ENCODE assay signal across 8 mouse cellular contexts in genomic region chr7:29317558-29317957, GRCm38 (mm10). TPM values are rescaled to one million over a fixed set of nuclear protein-coding genes. Genes with fewer than 3 reads are reported as not detected.
A peak's percentile ranks its signal among the peaks of the same experiment; 100 is the strongest.
DNase-seq lines count a peak whose midpoint lies in the region; ATAC-seq and TF ChIP-seq lines count a peak whose summit lies in the region.

No protein-coding gene starts in this region.

- H3K27ac ChIP-seq in hindbrain, postnatal 0 days = peak overlapping the region; percentile 86

- peak; percentile 65 to 66 for DNase-seq in cerebellum, postnatal 10 days
- peak; percentile 91 for DNase-seq in hindbrain, postnatal 0 days (ENCODE audit: low spot score)
- peak; percentile 87 for DNase-seq in neural tube, embryonic 10.5 days (ENCODE audit: extremely low spot score, low spot score)
- no peak for DNase-seq in urinary bladder, adult 2 months (ENCODE audit: low spot score)

- peaks cover 37% of the 10 kb centered on the region for H3K27me3 ChIP-seq in megakaryocyte, embryonic 14.5 days (replicated peaks)
- no peaks in the 10 kb centered on the region for H3K27me3 ChIP-seq in hindbrain, postnatal 0 days (ENCODE audit: insufficient read depth, low read length)

- no peak for ATAC-seq in cerebellum, adult (ENCODE audit: insufficient number of reproducible peaks, low FRiP score, low TSS enrichment)
- no peak for ATAC-seq in megakaryocyte, adult 5-6 weeks (ENCODE audit: poor library complexity, severe bottlenecking)
- peak; percentile 61 for ATAC-seq in hindbrain, postnatal 0 days
- no peak for ATAC-seq in inflammation-experienced regulatory T-cells, adult 6 months

- peaks cover 8% of the 10 kb centered on the region for H3K36me3 ChIP-seq in megakaryocyte, embryonic 14.5 days (replicated peaks; ENCODE audit: low read length)
- H3K36me3 ChIP-seq in hindbrain, postnatal 0 days (ENCODE audit: insufficient read depth, low read length) = no peaks in the 10 kb centered on the region

- peak overlapping the region; percentile 17; the same call in 1 of the 2 replicates for H3K9ac ChIP-seq in hindbrain, postnatal 0 days (replicated peaks; ENCODE audit: low read length)

- no peaks in the 10 kb centered on the region for H3K9me3 ChIP-seq in megakaryocyte, embryonic 14.5 days
- H3K9me3 ChIP-seq in hindbrain, postnatal 0 days (ENCODE audit: low read length) = no peaks in the 10 kb centered on the region

- TF ChIP-seq CTCF in hindbrain, postnatal 0 days (IDR thresholded peaks at IDR 0.05; ENCODE audit: low read depth) = no peak

- 0 out of 2 replicates have a peak overlapping the region, but pooled peaks have one; percentile 10 for H3K4me2 ChIP-seq in hindbrain, postnatal 0 days (ENCODE audit: low read depth, low read length)

- peak overlapping the region; percentile 44 for H3K4me3 ChIP-seq in megakaryocyte, embryonic 14.5 days (replicated peaks)
- H3K4me3 ChIP-seq in hindbrain, postnatal 0 days (ENCODE audit: low read length) = no peak overlapping the region

- 0% methylated on average over 2 of the region's 2 CpGs for WGBS in hindbrain, postnatal 0 days

- H3K4me1 ChIP-seq in megakaryocyte, embryonic 14.5 days = peaks cover 71% of the 10 kb centered on the region
- peaks cover 54% of the 10 kb centered on the region for H3K4me1 ChIP-seq in hindbrain, postnatal 0 days (ENCODE audit: insufficient read depth, low read length)

RNA-seq across cellular contexts. Expression of gene Dpf1, which starts 13.8 kb away (rescaled TPM):
- polyA plus RNA-seq in megakaryocyte, embryonic 14.5 days (2012; ENCODE audit: insufficient read depth, low replicate concordance) = 1.2 TPM in 1 of 2 replicates, not detected in the other
- total RNA-seq in megakaryocyte, adult 5-6 weeks (2015) = not detected in 2 replicates
- not detected in 2 replicates for total RNA-seq in megakaryocyte, adult 5-6 weeks (2017)
- 131 and 158 TPM in 2 replicates for total RNA-seq in hindbrain, postnatal 0 days (2014; rRNA removed)
- 105 and 111 TPM in 2 replicates for polyA plus RNA-seq in hindbrain, postnatal 0 days (2015; fragmentation: Nextera tagmentation; extraction: Ambion mirVana)
- polyA plus RNA-seq in inflammation-experienced regulatory T-cells, adult 6 months (2017; shearing (Covaris generic)) = 1 to 10 TPM in 1 of 3 experiments, under 1 TPM in 1, not detected in 1; 0.13 to 1.2 TPM
- 1.3 and 2.8 TPM in 2 replicates for polyA plus RNA-seq in urinary bladder, adult 2 months (2012; rRNA removed)

RNA-seq across cellular contexts. Expression of gene Ppp1r14a, which starts 28.4 kb away (rescaled TPM):
- 12.7 and 22.8 TPM in 2 replicates for polyA plus RNA-seq in megakaryocyte, embryonic 14.5 days (2012; ENCODE audit: insufficient read depth, low replicate concordance)
- total RNA-seq in megakaryocyte, adult 5-6 weeks (2015) = not detected in 2 replicates
- not detected in 2 replicates for total RNA-seq in megakaryocyte, adult 5-6 weeks (2017)
- total RNA-seq in hindbrain, postnatal 0 days (2014; rRNA removed) = 3.4 and 8.4 TPM in 2 replicates
- 3.2 and 3.4 TPM in 2 replicates for polyA plus RNA-seq in hindbrain, postnatal 0 days (2015; fragmentation: Nextera tagmentation; extraction: Ambion mirVana)
- polyA plus RNA-seq in inflammation-experienced regulatory T-cells, adult 6 months (2017; shearing (Covaris generic)) = not detected
- 303 and 338 TPM in 2 replicates for polyA plus RNA-seq in urinary bladder, adult 2 months (2012; rRNA removed)

RNA-seq across cellular contexts. Expression of gene Spint2, which starts 35.8 kb away (rescaled TPM):
- 19.9 and 37.0 TPM in 2 replicates for polyA plus RNA-seq in megakaryocyte, embryonic 14.5 days (2012; ENCODE audit: insufficient read depth, low replicate concordance)
- total RNA-seq in megakaryocyte, adult 5-6 weeks (2015) = 6.1 and 7.3 TPM in 2 replicates
- 2.6 and 5.3 TPM in 2 replicates for total RNA-seq in megakaryocyte, adult 5-6 weeks (2017)
- 33.4 and 38.6 TPM in 2 replicates for total RNA-seq in hindbrain, postnatal 0 days (2014; rRNA removed)
- polyA plus RNA-seq in hindbrain, postnatal 0 days (2015; fragmentation: Nextera tagmentation; extraction: Ambion mirVana) = 123 and 133 TPM in 2 replicates
- polyA plus RNA-seq in inflammation-experienced regulatory T-cells, adult 6 months (2017; shearing (Covaris generic)) = 10 to 100 TPM; 58.9 to 90.9 (median 63.6) TPM
- 485 and 505 TPM in 2 replicates for polyA plus RNA-seq in urinary bladder, adult 2 months (2012; rRNA removed)

Comparison
In these comparisons a context has a peak if more than half of its experiments do, and no peak if none do; other contexts are left out.
1. RNA of gene Dpf1, which starts 13.8 kb away (polyA plus RNA-seq): 105 to 111 TPM in hindbrain, postnatal 0 days; 1.3 to 2.8 TPM in urinary bladder, adult 2 months, 1.2 TPM in megakaryocyte, embryonic 14.5 days and 0.13 to 1.2 TPM in inflammation-experienced regulatory T-cells, adult 6 months; every median in the first group is over 10 times any median in the second.
2. RNA of gene Ppp1r14a, which starts 28.4 kb away (polyA plus RNA-seq): 303 to 338 TPM in urinary bladder, adult 2 months; 12.7 to 22.8 TPM in megakaryocyte, embryonic 14.5 days, 3.2 to 3.4 TPM in hindbrain, postnatal 0 days and not detected in inflammation-experienced regulatory T-cells, adult 6 months; every median in the first group is over 10 times any median in the second.